Mouse (Mus musculus): ENCODE data around the gene Cyp4f17. TPM values are rescaled to one million over a fixed set of nuclear protein-coding genes. Genes with fewer than 3 reads are reported as not detected.
"Not testable (repeated sequence)": the region's sequence is repeated elsewhere in the genome, so short reads cannot be mapped to it uniquely, and the experiment has no call there.

The Cyp4f17 gene
- total and polyA plus RNA-seq, 3 experiments, result 4.5 to 9.8 (median 5.4) TPM

GRCm38 (mm10) chr17:32521981-32522380 is 16.1 kb downstream of the Cyp4f17 start:
- TF ChIP-seq CTCF (IDR thresholded peaks at IDR 0.05) (no peak), POLR2A (IDR thresholded peaks at IDR 0.05; ENCODE audit: insufficient read depth, low read depth, low read length) (no peak), EP300 (IDR thresholded peaks at IDR 0.05; ENCODE audit: insufficient read depth, low read depth, low read length) (no peak)
- Histone ChIP-seq H3K27ac (no peak overlapping the region), H3K27me3 (ENCODE audit: control insufficient read depth, insufficient read depth, low read length) (no peaks in the 10 kb centered on the region), H3K4me1 (ENCODE audit: control insufficient read depth, insufficient read depth, low read length) (no peaks in the 10 kb centered on the region), H3K4me3 (no peak overlapping the region), H3K79me2 (replicated peaks; ENCODE audit: control insufficient read depth, insufficient read depth, low read length) (no peaks in the 10 kb centered on the region), H3K36me3 (ENCODE audit: control insufficient read depth, insufficient read depth, low read length) (no peaks in the 10 kb centered on the region), H3K9ac (ENCODE audit: low read depth, low read length) (no peak overlapping the region)
- intact Hi-C loops (cut with DNase I), result no loop called here
- DNase-seq, result no peak
- 88% methylated on average over 5 of the region's 5 CpGs for WGBS

GRCm38 (mm10) chr17:32522386-32522785 is 16.5 kb downstream of the Cyp4f17 start:
- Histone ChIP-seq H3K4me3 (no peak overlapping the region), H3K27me3 (ENCODE audit: control insufficient read depth, insufficient read depth, low read length) (no peaks in the 10 kb centered on the region), H3K36me3 (ENCODE audit: control insufficient read depth, insufficient read depth, low read length) (no peaks in the 10 kb centered on the region), H3K4me1 (ENCODE audit: control insufficient read depth, insufficient read depth, low read length) (no peaks in the 10 kb centered on the region), H3K27ac (no peak overlapping the region), H3K9ac (ENCODE audit: low read depth, low read length) (no peak overlapping the region), H3K79me2 (replicated peaks; ENCODE audit: control insufficient read depth, insufficient read depth, low read length) (no peaks in the 10 kb centered on the region)
- DNase-seq, result no peak
- no peak for TF ChIP-seq POLR2A (IDR thresholded peaks at IDR 0.05; ENCODE audit: insufficient read depth, low read depth, low read length)
- no peak for TF ChIP-seq EP300 (IDR thresholded peaks at IDR 0.05; ENCODE audit: insufficient read depth, low read depth, low read length)
- TF ChIP-seq CTCF (IDR thresholded peaks at IDR 0.05), result no peak
- intact Hi-C loops (cut with DNase I), result no loop called here
- WGBS, result 90% methylated on average over 4 of the region's 4 CpGs

DNA sequence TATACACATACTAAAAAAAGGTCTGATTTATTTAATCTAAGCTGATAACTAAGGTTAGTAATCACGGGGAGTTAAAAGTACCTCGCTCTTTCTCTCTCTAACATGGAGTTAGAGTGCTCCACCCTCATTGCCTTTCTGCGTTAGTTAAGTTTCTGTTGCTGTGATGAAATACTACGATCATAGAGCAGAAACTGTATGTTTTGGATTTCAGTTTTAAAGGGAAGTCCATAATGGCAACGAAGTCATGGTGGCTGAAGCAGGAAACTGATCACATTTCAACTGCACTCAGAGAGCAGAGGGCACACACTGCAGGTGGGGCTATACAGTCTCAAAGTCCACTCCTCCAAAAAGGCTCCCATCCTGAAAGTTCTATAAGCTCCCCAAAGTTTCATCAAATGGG is 17.0 kb downstream of the Cyp4f17 start:
- intact Hi-C loops (cut with DNase I), result no loop called here
- H3K4me3 ChIP-seq, result no peak overlapping the region
- H3K79me2 ChIP-seq (replicated peaks; ENCODE audit: control insufficient read depth, insufficient read depth, low read length), result no peaks in the 10 kb centered on the region
- H3K4me1 ChIP-seq (ENCODE audit: control insufficient read depth, insufficient read depth, low read length), result no peaks in the 10 kb centered on the region
- H3K36me3 ChIP-seq (ENCODE audit: control insufficient read depth, insufficient read depth, low read length), result no peaks in the 10 kb centered on the region
- TF ChIP-seq POLR2A (IDR thresholded peaks at IDR 0.05; ENCODE audit: insufficient read depth, low read depth, low read length), result no peak
- no peak for TF ChIP-seq CTCF (IDR thresholded peaks at IDR 0.05)
- no peak for TF ChIP-seq EP300 (IDR thresholded peaks at IDR 0.05; ENCODE audit: insufficient read depth, low read depth, low read length)
- H3K9ac ChIP-seq (ENCODE audit: low read depth, low read length), result no peak overlapping the region
- no peaks in the 10 kb centered on the region for H3K27me3 ChIP-seq (ENCODE audit: control insufficient read depth, insufficient read depth, low read length)
- DNase-seq, result no peak
- WGBS, result 88% methylated on average over 5 of the region's 5 CpGs
- H3K27ac ChIP-seq, result no peak overlapping the region

- H3K9ac ChIP-seq (ENCODE audit: low read depth, low read length), result no peak overlapping the region
- H3K79me2 ChIP-seq (replicated peaks; ENCODE audit: control insufficient read depth, insufficient read depth, low read length), result no peaks in the 10 kb centered on the region
- TF ChIP-seq CTCF (IDR thresholded peaks at IDR 0.05) (no peak), POLR2A (IDR thresholded peaks at IDR 0.05; ENCODE audit: insufficient read depth, low read depth, low read length) (no peak), EP300 (IDR thresholded peaks at IDR 0.05; ENCODE audit: insufficient read depth, low read depth, low read length) (no peak)
- DNase-seq, result no peak
- H3K4me3 ChIP-seq, result no peak overlapping the region
- no peaks in the 10 kb centered on the region for H3K4me1 ChIP-seq (ENCODE audit: control insufficient read depth, insufficient read depth, low read length)
- no peaks in the 10 kb centered on the region for H3K27me3 ChIP-seq (ENCODE audit: control insufficient read depth, insufficient read depth, low read length)
- WGBS, result 63% methylated on average over 11 of the region's 11 CpGs
- intact Hi-C loops (cut with DNase I), result no loop called here
- no peaks in the 10 kb centered on the region for H3K36me3 ChIP-seq (ENCODE audit: control insufficient read depth, insufficient read depth, low read length)
- no peak overlapping the region for H3K27ac ChIP-seq
Measured at GRCm38 (mm10) chr17:32523895-32524294, 18.0 kb downstream of the Cyp4f17 start.

DNA sequence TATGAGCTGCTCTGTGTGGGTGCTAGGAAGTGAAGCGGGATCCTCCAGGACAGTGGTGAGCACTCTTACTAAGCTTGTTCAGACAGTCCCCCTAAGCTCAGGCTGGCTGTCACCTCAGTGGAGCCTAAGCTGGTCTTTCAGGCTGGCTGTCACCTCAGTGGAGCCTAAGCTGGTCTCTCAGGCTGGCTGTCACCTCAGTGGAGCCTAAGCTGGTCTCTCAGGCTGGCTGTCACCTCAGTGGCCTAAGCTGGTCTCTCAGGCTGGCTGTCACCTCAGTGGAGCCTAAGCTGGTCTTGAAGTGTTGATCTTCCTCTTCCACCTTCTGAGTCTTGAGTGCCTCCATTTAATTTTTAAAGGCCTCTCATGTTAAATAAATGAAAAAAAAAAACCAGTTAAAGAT is 20.5 kb downstream of the Cyp4f17 start:
- H3K4me1 ChIP-seq (ENCODE audit: control insufficient read depth, insufficient read depth, low read length); DNase-seq; H3K79me2 ChIP-seq (replicated peaks; ENCODE audit: control insufficient read depth, insufficient read depth, low read length); H3K4me3 ChIP-seq; H3K9ac ChIP-seq (ENCODE audit: low read depth, low read length); H3K27ac ChIP-seq; H3K36me3 ChIP-seq (ENCODE audit: control insufficient read depth, insufficient read depth, low read length); intact Hi-C loops (cut with DNase I); H3K27me3 ChIP-seq (ENCODE audit: control insufficient read depth, insufficient read depth, low read length): not testable (repeated sequence)
- WGBS, result 91% methylated on average over 1 of the region's 1 CpGs

DNA sequence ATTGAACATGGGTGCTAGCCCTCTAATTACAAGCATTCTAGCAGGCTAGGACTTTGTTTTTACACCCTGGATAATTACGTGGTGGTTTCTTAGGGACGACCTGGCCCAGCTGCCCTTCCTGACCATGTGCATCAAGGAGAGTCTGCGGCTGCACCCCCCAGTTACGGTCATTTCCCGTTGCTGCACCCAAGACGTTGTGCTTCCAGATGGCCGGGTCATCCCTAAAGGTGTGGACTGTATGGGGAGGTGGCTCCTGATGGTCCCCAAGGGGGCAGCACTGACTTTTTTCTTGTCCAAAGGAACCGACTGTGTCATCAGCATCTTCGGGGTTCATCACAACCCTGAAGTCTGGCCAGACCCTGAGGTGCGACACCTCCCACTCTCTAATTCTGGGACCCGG is 21.9 kb downstream of the Cyp4f17 start:
- Histone ChIP-seq H3K4me1 (ENCODE audit: control insufficient read depth, insufficient read depth, low read length) (no peaks in the 10 kb centered on the region), H3K27ac (no peak overlapping the region), H3K4me3 (no peak overlapping the region), H3K27me3 (ENCODE audit: control insufficient read depth, insufficient read depth, low read length) (no peaks in the 10 kb centered on the region), H3K9ac (ENCODE audit: low read depth, low read length) (no peak overlapping the region), H3K36me3 (ENCODE audit: control insufficient read depth, insufficient read depth, low read length) (no peaks in the 10 kb centered on the region), H3K79me2 (replicated peaks; ENCODE audit: control insufficient read depth, insufficient read depth, low read length) (no peaks in the 10 kb centered on the region)
- 86% methylated on average over 11 of the region's 11 CpGs for WGBS
- TF ChIP-seq POLR2A (IDR thresholded peaks at IDR 0.05; ENCODE audit: insufficient read depth, low read depth, low read length) (no peak), EP300 (IDR thresholded peaks at IDR 0.05; ENCODE audit: insufficient read depth, low read depth, low read length) (no peak), CTCF (IDR thresholded peaks at IDR 0.05) (no peak)
- intact Hi-C loops (cut with DNase I), result loop anchor here (1.0 kb wide), 1 partner anchor 153 kb away; no protein-coding TSS in a partner anchor
- DNase-seq, result no peak
